Mouse (Mus musculus) lung, postnatal 25 days (tissue): ENCODE results near the gene Rsrc1.

Experiments used
- DNase-seq: peaks from one replicate; pipeline ENCODE4 v3.0.0; 2022; ENCODE audit warnings: low spot score

Gene Rsrc1

GRCm38 (mm10) chr3:67280247-67280646 is 299.1 kb downstream of the Rsrc1 start:
- no peak for DNase-seq

DNA sequence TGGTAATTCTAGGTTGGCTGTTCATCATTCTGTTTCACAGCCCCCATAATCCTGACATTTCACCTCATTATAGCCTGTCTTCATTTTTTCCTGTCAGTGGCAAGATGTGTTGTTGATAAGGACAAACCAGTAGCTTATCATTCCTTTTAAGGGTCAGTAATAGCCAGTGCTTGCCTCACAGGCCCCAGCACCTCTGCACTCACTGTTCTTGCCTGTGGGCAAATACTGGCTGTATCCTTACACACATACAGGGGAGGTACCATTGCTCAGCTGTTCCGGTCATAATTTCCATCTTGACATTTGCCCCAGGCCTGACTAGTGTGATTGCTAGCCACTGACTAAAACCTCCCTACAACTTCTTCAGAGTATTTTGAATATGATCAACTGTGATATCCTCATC is 302.8 kb downstream of the Rsrc1 start:
- no peak for DNase-seq

DNA sequence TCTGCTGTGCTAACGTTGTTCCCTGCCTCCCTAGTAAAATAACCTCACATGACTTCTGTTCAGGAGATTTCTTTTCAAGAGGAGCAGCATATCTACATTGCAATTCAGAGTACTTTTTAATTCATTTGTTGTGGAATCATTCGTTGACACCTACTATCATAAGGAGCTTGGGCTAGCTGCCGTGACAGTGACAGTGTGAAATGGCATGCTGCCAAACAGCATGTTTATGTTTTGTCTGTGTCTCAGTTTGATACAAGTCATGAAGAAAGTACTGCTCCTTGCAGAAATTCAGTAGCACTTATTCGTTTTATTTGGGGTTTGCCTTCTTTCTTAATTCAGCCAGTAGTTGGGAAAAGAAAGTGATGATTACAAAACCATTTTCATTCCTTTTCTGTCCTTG is 303.7 kb downstream of the Rsrc1 start:
- no peak for DNase-seq

- DNase-seq = no peak
Measured at GRCm38 (mm10) chr3:67288664-67289063, 307.5 kb downstream of the Rsrc1 start.

GRCm38 (mm10) chr3:67289482-67289881 is 308.3 kb downstream of the Rsrc1 start:
- DNase-seq = no peak

DNA sequence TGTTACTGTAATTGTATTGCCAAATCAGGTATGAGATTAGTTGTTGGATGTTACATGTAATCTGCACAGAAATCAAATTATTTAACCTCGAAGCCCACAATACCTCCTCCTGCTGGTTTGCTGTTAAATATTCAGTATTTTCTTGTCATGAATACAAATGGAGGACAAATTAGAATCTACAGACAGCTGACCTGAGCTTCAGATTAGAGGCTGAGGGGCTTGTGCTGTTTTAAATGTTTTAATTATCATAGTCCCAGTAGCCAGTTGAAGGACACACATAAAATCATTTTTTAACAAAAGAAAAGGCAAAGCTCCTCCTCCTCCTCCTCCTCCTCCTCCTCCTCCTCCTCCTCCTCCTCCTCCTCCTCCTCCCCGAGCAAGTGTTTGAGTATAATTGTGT is 327.5 kb downstream of the Rsrc1 start:
- no peak for DNase-seq

- no peak for DNase-seq
Measured at GRCm38 (mm10) chr3:67309644-67310311, 328.6 kb downstream of the Rsrc1 start.

- no peak for DNase-seq
Measured at GRCm38 (mm10) chr3:67311436-67311835, 330.2 kb downstream of the Rsrc1 start.

DNA sequence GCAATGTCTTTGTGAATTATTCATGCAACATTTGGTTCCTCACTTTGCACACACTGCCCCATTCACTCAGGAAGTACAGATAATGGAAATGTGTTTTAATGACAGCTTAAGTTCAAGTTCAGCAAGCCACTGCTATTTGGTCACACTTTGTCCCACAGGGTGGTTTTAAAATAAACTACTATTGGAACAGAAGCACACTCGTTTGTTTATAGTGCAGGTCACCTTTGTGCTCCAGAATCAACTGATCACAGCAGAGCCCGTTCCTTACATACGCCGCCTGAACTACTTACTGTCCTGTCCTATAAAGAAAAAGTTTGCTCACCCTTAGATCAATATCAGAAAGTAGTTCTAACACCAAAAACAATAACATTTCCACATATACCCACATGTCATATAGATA is 341.2 kb downstream of the Rsrc1 start:
- DNase-seq = no peak

DNA sequence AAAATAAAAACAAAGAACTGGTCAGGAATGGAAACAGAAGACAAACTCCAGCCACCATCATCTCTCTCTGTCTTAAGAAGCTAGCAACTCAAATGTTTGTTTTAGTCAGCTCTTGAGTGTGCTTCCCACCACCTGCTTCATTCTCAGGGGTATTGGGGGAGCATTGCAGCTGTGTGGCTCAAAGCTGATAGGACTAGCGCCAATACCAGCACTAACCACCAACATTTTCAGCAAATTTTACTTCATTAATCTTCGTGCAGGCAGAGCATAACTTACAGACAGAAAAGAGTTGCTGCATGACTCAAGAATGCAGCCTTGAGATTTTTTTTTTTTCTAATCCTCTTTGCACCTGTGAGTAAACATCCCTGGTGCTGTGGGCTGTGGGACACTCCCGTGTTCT is 358.4 kb downstream of the Rsrc1 start:
- DNase-seq = no peak

DNA sequence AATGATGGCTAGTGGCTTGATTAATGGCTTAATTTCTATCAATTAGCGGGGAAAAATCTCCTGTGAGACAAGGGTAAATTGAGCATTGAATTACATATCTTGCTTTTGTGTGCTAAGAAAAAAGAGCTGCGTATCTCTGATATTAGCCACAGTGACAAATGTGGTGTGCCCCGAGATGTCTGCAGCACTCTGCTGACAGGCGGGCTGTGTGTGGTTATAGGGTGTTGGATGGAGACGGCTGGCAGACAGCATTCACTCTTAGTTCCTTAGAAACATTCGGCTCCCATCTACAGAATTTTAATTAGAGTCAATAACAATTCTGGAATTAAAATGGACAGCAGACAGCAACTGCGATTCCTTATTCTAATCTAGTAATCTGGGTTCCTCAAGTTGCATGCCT is 359.7 kb downstream of the Rsrc1 start:
- no peak for DNase-seq

DNA sequence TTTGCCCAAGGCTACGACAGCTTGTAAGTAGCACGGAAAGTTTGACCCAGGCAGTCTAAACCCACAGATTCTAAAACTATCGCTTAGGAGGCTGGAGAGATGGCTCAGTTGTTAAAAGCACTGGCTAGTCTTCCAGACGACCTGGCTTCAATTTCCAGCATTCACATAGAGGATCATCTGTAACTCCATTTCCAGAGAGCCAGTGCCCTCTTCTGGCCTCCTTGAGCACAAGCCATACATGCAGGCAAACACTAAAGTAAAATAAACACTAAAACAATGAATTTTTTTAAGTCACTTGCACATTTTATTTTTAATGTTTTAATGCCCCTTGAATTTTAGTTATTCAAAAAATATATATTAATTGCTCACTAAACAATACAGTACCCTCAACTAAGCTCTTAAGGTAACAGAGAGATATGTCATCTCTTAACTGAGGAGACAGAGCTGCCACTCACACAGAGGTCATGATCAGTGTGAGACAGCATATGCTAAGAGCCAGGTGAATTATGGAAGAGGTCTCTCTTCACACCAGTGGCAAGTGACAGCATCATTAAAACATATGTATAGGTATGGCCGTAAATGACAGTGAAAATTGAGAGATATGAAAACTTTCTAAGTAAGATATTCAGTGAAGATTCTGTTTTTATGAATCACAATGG is 361.9 kb downstream of the Rsrc1 start:
- DNase-seq = no peak

DNA sequence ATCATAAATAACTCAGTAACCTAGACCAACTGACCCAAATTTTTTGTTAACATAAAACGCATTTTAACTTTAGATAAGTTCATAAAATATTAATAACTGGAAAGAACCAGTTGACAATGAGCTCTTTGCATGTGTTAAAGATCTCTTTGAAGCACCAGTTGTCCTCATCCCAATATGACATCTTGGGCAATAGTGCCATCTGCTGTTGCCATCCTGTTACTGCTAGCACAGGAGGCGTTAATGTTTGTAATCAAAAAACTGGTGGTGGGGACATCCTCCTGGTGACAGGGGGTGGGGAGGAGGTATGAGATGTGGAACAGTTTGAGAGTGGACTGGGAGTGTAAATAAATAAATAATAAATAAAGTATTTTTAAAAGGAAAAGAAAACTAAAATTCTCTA is 363.4 kb downstream of the Rsrc1 start:
- DNase-seq = peak; percentile 43

DNA sequence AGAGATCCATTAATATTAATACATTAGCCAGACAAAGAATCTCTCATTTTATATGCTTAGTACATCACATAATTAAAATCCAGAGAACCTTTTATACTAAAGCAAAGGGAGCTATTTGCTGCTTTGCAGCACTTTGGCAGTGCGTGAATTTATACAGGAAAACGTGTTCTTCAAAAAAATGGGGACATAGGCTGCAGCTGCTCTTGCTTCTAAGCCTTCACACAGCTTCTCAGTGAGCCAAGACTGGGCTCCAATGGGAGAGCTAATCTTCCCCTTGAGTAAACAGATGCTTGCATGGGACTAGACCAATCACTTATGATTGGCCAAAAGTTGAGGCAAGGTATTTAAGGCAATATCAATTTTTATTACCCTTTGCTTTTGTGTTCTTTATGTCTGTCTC is 365.5 kb downstream of the Rsrc1 start:
- no peak for DNase-seq

DNA sequence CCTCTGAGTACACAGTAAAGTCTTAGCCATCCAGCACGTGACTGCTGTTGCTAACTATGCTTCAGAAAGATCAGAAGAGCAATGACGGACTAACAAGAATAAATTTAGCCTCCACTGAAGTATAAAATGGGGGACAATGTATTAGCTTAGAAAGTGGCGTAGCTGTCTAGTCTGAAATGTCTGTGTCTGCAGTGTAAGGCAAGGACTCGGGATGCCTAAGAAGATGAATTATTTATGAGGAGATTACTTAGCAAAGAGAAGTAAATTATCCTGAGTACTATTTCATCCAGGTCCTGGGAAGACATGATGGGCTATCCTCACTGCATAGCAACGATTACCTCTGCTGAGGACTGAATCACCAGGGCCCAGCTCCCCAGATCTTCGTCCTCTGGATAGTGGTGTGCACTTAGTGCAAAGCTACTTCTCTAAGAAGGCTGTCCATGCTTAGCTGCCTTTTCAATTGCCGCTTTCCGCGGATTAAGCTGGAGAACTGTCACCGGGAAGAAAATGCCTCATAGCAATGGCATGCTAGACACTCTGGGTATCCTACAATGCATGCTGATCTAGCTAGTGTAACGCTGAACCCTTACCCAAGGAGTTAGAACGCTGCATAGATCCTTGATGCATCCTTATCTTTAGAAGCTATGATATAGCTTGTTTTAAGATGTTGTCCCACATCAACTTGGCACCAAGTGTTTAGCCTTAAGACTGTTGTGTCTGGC is 370.4 kb downstream of the Rsrc1 start:
- no peak for DNase-seq

DNA sequence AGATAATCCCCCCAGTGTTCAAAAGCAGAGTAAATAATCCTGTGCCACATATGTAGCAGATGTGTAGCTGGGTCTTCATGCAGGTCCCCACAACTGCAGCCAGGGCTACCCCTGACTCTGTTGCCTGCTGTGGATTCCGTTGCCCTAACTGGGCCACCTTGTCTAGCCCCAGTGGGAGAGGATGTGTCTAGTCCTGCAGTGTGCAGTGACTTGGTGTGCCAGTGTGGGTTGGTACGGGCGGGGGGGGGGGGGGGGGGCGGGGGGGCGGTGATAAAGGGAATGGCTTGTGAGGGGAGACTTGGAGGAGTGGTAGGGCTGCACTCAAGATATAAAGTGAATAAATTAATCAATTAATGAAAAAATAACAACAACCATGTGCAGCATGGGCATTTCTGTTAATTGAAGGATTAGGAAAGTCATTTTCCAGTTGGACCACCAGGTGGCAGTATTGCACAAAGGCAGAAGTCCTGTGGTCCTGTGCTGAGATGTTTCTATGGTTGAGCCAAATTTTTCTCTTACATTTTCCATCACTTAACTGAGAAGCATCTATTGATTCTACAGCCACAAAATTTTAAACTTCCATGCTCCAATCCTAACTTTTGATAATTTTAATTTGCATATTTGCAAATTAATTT is 371.1 kb downstream of the Rsrc1 start:
- DNase-seq = peak; percentile 34

GRCm38 (mm10) chr3:67352763-67353149 is 371.6 kb downstream of the Rsrc1 start:
- no peak for DNase-seq

DNA sequence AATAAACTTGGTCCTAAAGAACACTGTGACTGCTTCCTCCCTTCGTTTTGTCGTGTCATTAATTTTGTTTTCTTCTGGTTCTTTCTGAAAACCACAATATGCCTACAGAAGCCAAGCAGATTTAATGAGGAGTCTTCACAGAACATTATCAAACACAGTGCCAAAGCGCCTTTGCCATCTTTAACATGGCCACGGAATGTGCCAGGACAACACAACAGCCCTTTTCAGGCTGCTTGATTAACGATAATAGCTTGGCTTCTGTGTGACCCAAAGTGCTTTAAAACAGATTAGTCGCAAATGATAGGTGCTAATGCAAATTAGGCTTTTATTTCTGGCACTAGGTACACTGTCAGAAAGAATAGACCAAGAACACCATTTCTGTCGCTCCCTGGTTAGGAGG is 377.2 kb downstream of the Rsrc1 start:
- DNase-seq = no peak

- no peak for DNase-seq
Measured at GRCm38 (mm10) chr3:67366087-67366892, 385.1 kb downstream of the Rsrc1 start.

- no peak for DNase-seq
Measured at GRCm38 (mm10) chr3:67367481-67367880, 386.3 kb downstream of the Rsrc1 start.

- DNase-seq = no peak
Measured at GRCm38 (mm10) chr3:67369407-67370079, 388.4 kb downstream of the Rsrc1 start.

DNA sequence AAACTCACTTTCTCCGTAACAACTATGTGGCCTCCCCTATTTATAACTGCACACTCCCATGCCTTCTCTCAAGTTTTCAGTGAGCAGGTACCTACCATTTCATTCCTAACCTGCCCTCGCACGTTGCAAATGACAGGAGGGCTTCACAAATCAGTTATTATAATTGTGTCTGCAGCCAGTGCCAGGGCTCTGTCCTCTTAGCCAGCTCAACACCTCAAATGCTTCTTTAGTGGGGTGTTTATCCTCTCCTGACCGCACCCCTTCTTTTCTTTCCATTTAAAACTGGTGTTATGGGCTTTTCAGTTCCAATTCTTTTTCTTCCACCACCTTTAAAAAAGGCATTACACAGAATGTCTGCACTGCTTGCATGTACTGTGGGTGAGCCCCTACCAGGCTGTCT is 391.0 kb downstream of the Rsrc1 start:
- DNase-seq = no peak
